Mouse (Mus musculus) MEL (cell line): ENCODE results near the gene Rnf26. TPM values are rescaled to one million over a fixed set of nuclear protein-coding genes. Genes with fewer than 3 reads are reported as not detected.

Experiments used
- DNase-seq: peaks from one replicate; pipeline ENCODE4 v3.0.0; 2011; ENCODE audit warnings: low read depth, low spot score
- H3K27ac ChIP-seq: 2 replicates; pipeline ENCODE4 v1.5.1; 2012; ENCODE audit warnings: low read depth, mild to moderate bottlenecking, control low read depth, low read length, moderate library complexity; ENCODE audit not compliant: control insufficient read depth
- H3K27me3 ChIP-seq, 2 experiments: fragments of 150-350 bp in 1 of 2; sonication (generic) in 1 of 2; 2 replicates each; pipeline ENCODE4 v1.6.1; 2012; ENCODE audit warnings: low read length in 2 of 2, mild to moderate bottlenecking in 2 of 2, improper control_type of control experiment in 1 of 2, moderate library complexity in 1 of 2; ENCODE audit not compliant: insufficient read depth in 2 of 2, control insufficient read depth in 1 of 2
- H3K36me3 ChIP-seq, 2 experiments: 2 replicates each; pipeline ENCODE4 v1.6.1; 2012 to 2014; ENCODE audit warnings: low read length in 2 of 2, improper control_type of control experiment in 1 of 2, inconsistent platforms in 1 of 2, mild to moderate bottlenecking in 1 of 2; ENCODE audit not compliant: insufficient read depth in 2 of 2, control insufficient read depth in 1 of 2
- H3K4me1 ChIP-seq, 2 experiments: fragments of 150-350 bp in 1 of 2; sonication (generic) in 1 of 2; 2 replicates each; pipeline ENCODE4 v1.6.1; 2012; ENCODE audit warnings: low read length in 2 of 2, improper control_type of control experiment in 1 of 2, mild to moderate bottlenecking in 1 of 2; ENCODE audit not compliant: insufficient read depth in 2 of 2, control insufficient read depth in 1 of 2
- H3K4me3 ChIP-seq, 2 experiments: fragments of 150-350 bp in 1 of 2; sonication (generic) in 1 of 2; 2 replicates each; pipeline ENCODE4 v1.5.1; 2012; ENCODE audit warnings: low read depth in 2 of 2, low read length in 2 of 2, mild to moderate bottlenecking in 2 of 2, moderate library complexity in 2 of 2, control low read depth in 1 of 2, improper control_type of control experiment in 1 of 2; ENCODE audit not compliant: control insufficient read depth in 1 of 2, insufficient read depth in 1 of 2
- H3K79me2 ChIP-seq: 2 replicates; pipeline ENCODE4 v1.6.1; 2012; ENCODE audit warnings: mild to moderate bottlenecking, low read length, moderate library complexity; ENCODE audit not compliant: control insufficient read depth, poor library complexity, insufficient read depth
- H3K9ac ChIP-seq: 2 replicates; pipeline ENCODE4 v1.6.1; 2012; ENCODE audit warnings: low read depth, mild to moderate bottlenecking, control low read depth, low read length, moderate library complexity; ENCODE audit not compliant: control insufficient read depth, poor library complexity, severe bottlenecking
- H3K9me3 ChIP-seq: fragments of 150-350 bp; sonication (generic); replicated peaks from 2 replicates; pipeline ENCODE4 v1.6.1; 2012; ENCODE audit warnings: mild to moderate bottlenecking, low read length, improper control_type of control experiment, moderate library complexity; ENCODE audit not compliant: insufficient read depth
- CHD1 ChIP-seq: IDR thresholded peaks from 2 replicates; pipeline ENCODE4 v1.6.1; 2012; ENCODE audit warnings: low read depth, mild to moderate bottlenecking, inconsistent platforms, low read length, improper control_type of control experiment
- CHD2 ChIP-seq: IDR thresholded peaks from 2 replicates; pipeline ENCODE4 v1.6.1; 2011; ENCODE audit warnings: low read length, improper control_type of control experiment
- CTCF ChIP-seq, 3 experiments: IDR thresholded peaks in 2 of 3; conservative IDR thresholded peaks in 1 of 3; 2 replicates each; pipeline ENCODE4 v1.5.1; 2011 to 2012; ENCODE audit warnings: low read length in 3 of 3, low read depth in 2 of 3, mild to moderate bottlenecking in 2 of 3, improper control_type of control experiment in 1 of 3, inconsistent platforms in 1 of 3, mixed read lengths in 1 of 3, moderate library complexity in 1 of 3; ENCODE audit not compliant: control insufficient read depth in 1 of 3, insufficient read depth in 1 of 3, poor library complexity in 1 of 3, severe bottlenecking in 1 of 3
- E2F4 ChIP-seq: IDR thresholded peaks from 2 replicates; pipeline ENCODE4 v1.6.1; 2011; ENCODE audit warnings: low read depth, low read length, improper control_type of control experiment, borderline replicate concordance
- ETS1 ChIP-seq: IDR thresholded peaks from 2 replicates; pipeline ENCODE4 v1.6.1; 2012; ENCODE audit warnings: low read depth, mild to moderate bottlenecking, inconsistent platforms, low read length, improper control_type of control experiment, moderate library complexity
- GABPA ChIP-seq: IDR thresholded peaks from 2 replicates; pipeline ENCODE4 v1.6.1; 2012; ENCODE audit warnings: low read depth, mild to moderate bottlenecking, inconsistent platforms, low read length, improper control_type of control experiment, moderate library complexity
- HCFC1 ChIP-seq: IDR thresholded peaks from 2 replicates; pipeline ENCODE4 v1.6.1; 2012; ENCODE audit warnings: low read depth, mild to moderate bottlenecking, inconsistent platforms, low read length, improper control_type of control experiment, moderate library complexity
- JUND ChIP-seq: IDR thresholded peaks from 2 replicates; pipeline ENCODE4 v1.6.1; 2011; ENCODE audit warnings: low read depth, mild to moderate bottlenecking, improper control_type of control experiment, low read length
- KAT2A ChIP-seq: conservative IDR thresholded peaks from 2 replicates; pipeline ENCODE4 v1.6.1; 2012; ENCODE audit warnings: low read depth, low read length, improper control_type of control experiment, inconsistent platforms
- MAFK ChIP-seq: IDR thresholded peaks from 2 replicates; pipeline ENCODE4 v1.6.1; 2011; ENCODE audit warnings: low read depth, mild to moderate bottlenecking, low read length, improper control_type of control experiment, borderline replicate concordance
- MEF2A ChIP-seq: IDR thresholded peaks from 2 replicates; pipeline ENCODE4 v1.6.1; 2014; ENCODE audit warnings: low read depth, mild to moderate bottlenecking, inconsistent platforms, low read length, improper control_type of control experiment; ENCODE audit not compliant: poor library complexity, insufficient replicate concordance, severe bottlenecking; ENCODE audit errors: extremely low read depth
- MXI1 ChIP-seq: IDR thresholded peaks from 2 replicates; pipeline ENCODE4 v1.6.1; 2011; ENCODE audit warnings: mild to moderate bottlenecking, low read depth, low read length, improper control_type of control experiment
- MYB ChIP-seq: IDR thresholded peaks from 2 replicates; pipeline ENCODE4 v1.6.1; 2011; ENCODE audit warnings: mild to moderate bottlenecking, low read depth, low read length, improper control_type of control experiment
- MYC ChIP-seq: IDR thresholded peaks from 2 replicates; pipeline ENCODE4 v1.6.1; 2011; ENCODE audit warnings: low read depth, mild to moderate bottlenecking, low read length, improper control_type of control experiment, moderate library complexity
- NELFE ChIP-seq: IDR thresholded peaks from 2 replicates; pipeline ENCODE4 v1.6.1; 2011; ENCODE audit warnings: low read depth, low read length, improper control_type of control experiment
- NRF1 ChIP-seq: IDR thresholded peaks from 2 replicates; pipeline ENCODE4 v1.6.1; 2014; ENCODE audit warnings: low read depth, mild to moderate bottlenecking, inconsistent platforms, low read length, improper control_type of control experiment, moderate library complexity; ENCODE audit not compliant: poor library complexity, insufficient read depth, severe bottlenecking
- POLR2A ChIP-seq, 2 experiments: IDR thresholded peaks; 2 replicates each; pipeline ENCODE4 v1.6.1; 2011 to 2012; ENCODE audit warnings: low read length in 2 of 2, mild to moderate bottlenecking in 2 of 2, control low read depth in 1 of 2, improper control_type of control experiment in 1 of 2, low read depth in 1 of 2, moderate library complexity in 1 of 2; ENCODE audit not compliant: control insufficient read depth in 1 of 2, insufficient read depth in 1 of 2, poor library complexity in 1 of 2
- POLR2AphosphoS5 ChIP-seq: IDR thresholded peaks from 2 replicates; pipeline ENCODE4 v1.6.1; 2012; ENCODE audit warnings: low read depth, borderline replicate concordance, mild to moderate bottlenecking, inconsistent platforms, low read length, moderate library complexity, mixed read lengths
- RAD21 ChIP-seq: IDR thresholded peaks from 2 replicates; pipeline ENCODE4 v1.6.1; 2011; ENCODE audit warnings: mild to moderate bottlenecking, low read depth, low read length, improper control_type of control experiment
- SMC3 ChIP-seq: IDR thresholded peaks from 2 replicates; pipeline ENCODE4 v1.6.1; 2011; ENCODE audit warnings: low read depth, low read length, improper control_type of control experiment
- TAL1 ChIP-seq: IDR thresholded peaks from 2 replicates; pipeline ENCODE4 v1.6.1; 2012; ENCODE audit warnings: mild to moderate bottlenecking, inconsistent platforms, low read length, moderate library complexity, mixed read lengths
- TBP ChIP-seq: IDR thresholded peaks from 2 replicates; pipeline ENCODE4 v1.8.0; 2011; ENCODE audit warnings: low read depth, low read length, improper control_type of control experiment
- ZC3H11A ChIP-seq: IDR thresholded peaks from 2 replicates; pipeline ENCODE4 v1.6.1; 2012; ENCODE audit warnings: low read depth, mild to moderate bottlenecking, inconsistent platforms, low read length, improper control_type of control experiment
- ZNF384 ChIP-seq: IDR thresholded peaks from 2 replicates; pipeline ENCODE4 v1.6.1; 2012; ENCODE audit warnings: low read depth, mild to moderate bottlenecking, inconsistent platforms, low read length, improper control_type of control experiment
- polyA plus RNA-seq, 2 experiments: library from polyadenylated mRNA; stranded (reverse) in 1 of 2; unstranded in 1 of 2; fragments of >175 nt in 1 of 2; fragments of >200 nt in 1 of 2; gene quantifications; 2 replicates each; pipeline versions ENCODE4 v1.2.1 to v1.2.4; 2012; ENCODE audit warnings: low replicate concordance in 2 of 2, low read depth in 1 of 2; ENCODE audit not compliant: insufficient read length in 2 of 2, insufficient read depth in 1 of 2, missing spikeins in 1 of 2
- total RNA-seq: library from RNA; depleted of rRNA; stranded (reverse); fragments of 300-350 nt; gene quantifications from 2 replicates; pipeline ENCODE4 v1.2.3, GENCODE M21; 2012

Rnf26 gene
- total and polyA plus RNA-seq, 3 experiments = 14.0 to 55.1 TPM; not detected in 1

DNA sequence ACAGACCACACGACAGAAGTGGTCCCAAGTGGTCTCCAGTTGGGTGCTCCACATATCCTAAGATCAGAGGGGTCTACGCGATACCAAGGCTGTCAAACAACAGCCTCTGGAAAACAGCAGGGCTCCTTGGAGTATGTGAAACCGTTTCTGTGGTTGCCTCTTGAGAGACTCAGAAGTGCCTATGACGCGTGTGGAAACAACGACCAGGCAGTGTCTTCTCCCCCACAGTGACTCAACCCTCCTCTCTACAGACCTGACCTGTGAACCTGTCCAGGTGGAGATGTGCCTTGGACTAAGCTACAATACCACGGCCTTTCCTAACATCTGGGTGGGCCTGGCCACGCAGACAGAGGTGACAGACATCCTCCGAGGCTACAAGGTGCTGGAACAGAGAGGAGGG is 7.5 kb downstream of the Rnf26 start:
- TF ChIP-seq CTCF (IDR thresholded peaks at IDR 0.05 in 2 of 3, conservative IDR thresholded peaks at IDR 0.05 in 1 of 3; ENCODE audit: control insufficient read depth in 1 of 3, insufficient read depth in 1 of 3, low read depth in 2 of 3, low read length in 3 of 3, poor library complexity in 1 of 3, severe bottlenecking in 1 of 3) (no peak), ZC3H11A (no peak), KAT2A (no peak), POLR2A (IDR thresholded peaks at IDR 0.05; ENCODE audit: control insufficient read depth in 1 of 2, insufficient read depth in 1 of 2, low read depth in 1 of 2, low read length in 2 of 2, poor library complexity in 1 of 2) (no peak)
- Histone ChIP-seq H3K4me1 (peaks cover 0 to 14% of the 10 kb centered on the region in 2 experiments; a peak in 2 of 4 replicates), H3K4me3 (no peak overlapping the region), H3K79me2 (peaks cover 35% of the 10 kb centered on the region), H3K9ac (no peak overlapping the region), H3K9me3 (no peaks in the 10 kb centered on the region), H3K36me3 (peaks cover 0 to 8% of the 10 kb centered on the region in 2 experiments; a peak in 3 of 4 replicates), H3K27me3 (no peaks in the 10 kb centered on the region), H3K27ac (no peak overlapping the region)
- DNase-seq = no peak

DNA sequence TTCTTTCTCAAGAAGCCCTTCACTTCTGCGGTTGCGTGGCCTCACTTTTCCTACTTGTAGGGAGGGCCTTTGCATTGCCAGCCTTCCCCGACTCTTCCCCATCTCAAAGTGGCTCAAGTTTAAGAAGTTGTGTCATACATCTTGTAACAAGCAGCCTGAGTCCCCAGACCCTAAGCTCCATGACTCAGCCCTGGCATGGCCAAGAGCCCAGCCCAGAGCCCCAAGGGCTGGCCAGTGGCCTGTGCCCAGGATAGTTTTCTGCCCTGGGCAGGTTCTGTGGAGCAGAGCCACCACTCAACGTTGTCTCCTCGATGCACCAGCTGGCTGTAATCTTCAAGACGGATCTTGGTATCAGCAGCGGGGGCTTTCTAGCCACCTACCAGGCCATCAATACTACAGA is 8.4 kb downstream of the Rnf26 start:
- peaks cover 28% of the 10 kb centered on the region for H3K79me2 ChIP-seq
- no peaks in the 10 kb centered on the region for H3K27me3 ChIP-seq
- H3K4me3 ChIP-seq = no peak overlapping the region
- no peaks in the 10 kb centered on the region for H3K9me3 ChIP-seq
- TF ChIP-seq MXI1 = no peak
- no peak for TF ChIP-seq JUND
- TF ChIP-seq SMC3 = no peak
- no peak for TF ChIP-seq CTCF (IDR thresholded peaks at IDR 0.05 in 2 of 3, conservative IDR thresholded peaks at IDR 0.05 in 1 of 3; ENCODE audit: control insufficient read depth in 1 of 3, insufficient read depth in 1 of 3, low read depth in 2 of 3, low read length in 3 of 3, poor library complexity in 1 of 3, severe bottlenecking in 1 of 3)
- no peak for TF ChIP-seq MYC
- no peak for TF ChIP-seq ZC3H11A
- TF ChIP-seq KAT2A = no peak
- TF ChIP-seq TBP = no peak
- no peak for TF ChIP-seq HCFC1
- TF ChIP-seq NELFE = no peak
- TF ChIP-seq POLR2A (IDR thresholded peaks at IDR 0.05; ENCODE audit: control insufficient read depth in 1 of 2, insufficient read depth in 1 of 2, low read depth in 1 of 2, low read length in 2 of 2, poor library complexity in 1 of 2) = no peak
- TF ChIP-seq CHD2 = no peak
- TF ChIP-seq, all 39 proteins: peak for 0
- Histone ChIP-seq H3K27ac (no peak overlapping the region), H3K4me1 (peaks cover 0 to 7% of the 10 kb centered on the region in 2 experiments; a peak in 2 of 4 replicates), H3K9ac (no peak overlapping the region), H3K36me3 (peaks cover 0 to 8% of the 10 kb centered on the region in 2 experiments; a peak in 3 of 4 replicates)
- DNase-seq = no peak

DNA sequence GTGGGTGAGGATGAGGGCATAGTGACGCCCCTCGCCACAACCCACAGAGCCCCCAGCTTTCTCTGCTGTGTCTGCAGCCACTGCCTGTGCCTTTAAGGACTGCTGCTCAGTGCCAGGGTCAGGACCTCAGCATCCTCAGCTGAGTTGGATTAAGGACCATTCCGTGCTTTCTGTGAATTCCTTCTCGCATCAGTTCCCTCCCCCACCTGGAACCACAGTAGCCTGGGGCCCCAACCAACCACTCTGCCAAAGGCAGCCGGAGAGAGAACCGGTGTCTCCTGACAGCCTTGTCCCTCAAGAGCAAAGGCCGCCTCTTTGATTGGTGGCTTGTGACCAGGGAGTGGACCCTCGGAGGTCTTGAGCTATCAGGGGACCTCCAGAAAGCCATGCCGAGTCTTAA is 11.8 kb downstream of the Rnf26 start, which contains the start of gene Mfrp:
Mfrp (plus strand) TSS at position 240 of the 400 bp plus-strand sequence.
- DNase-seq = no peak
- no peaks in the 10 kb centered on the region for H3K79me2 ChIP-seq
- H3K9me3 ChIP-seq = no peaks in the 10 kb centered on the region
- no peak for TF ChIP-seq ZC3H11A
- TF ChIP-seq GABPA = no peak
- TF ChIP-seq CTCF (IDR thresholded peaks at IDR 0.05 in 2 of 3, conservative IDR thresholded peaks at IDR 0.05 in 1 of 3; ENCODE audit: control insufficient read depth in 1 of 3, insufficient read depth in 1 of 3, low read depth in 2 of 3, low read length in 3 of 3, poor library complexity in 1 of 3, severe bottlenecking in 1 of 3) = no peak
- TF ChIP-seq HCFC1 = no peak
- TF ChIP-seq MEF2A = no peak
- no peak for TF ChIP-seq MAFK
- no peak for TF ChIP-seq MYB
- TF ChIP-seq RAD21 = no peak
- TF ChIP-seq TBP = no peak
- TF ChIP-seq ETS1 = no peak
- TF ChIP-seq NRF1 = no peak
- no peak for TF ChIP-seq E2F4
- no peak for TF ChIP-seq SMC3
- no peak for TF ChIP-seq TAL1
- TF ChIP-seq ZNF384 = no peak
- no peak for TF ChIP-seq CHD1
- TF ChIP-seq POLR2AphosphoS5 = no peak
- TF ChIP-seq KAT2A = no peak
- no peak within 1 kb of the TSS for H3K27ac ChIP-seq
- no peaks in the 10 kb centered on the region for H3K4me1 ChIP-seq
- no peaks in the 10 kb centered on the region for H3K27me3 ChIP-seq
- no peak within 1 kb of the TSS for H3K9ac ChIP-seq
- H3K36me3 ChIP-seq = no peaks in the 10 kb centered on the region; a peak in 1 of 4 replicates
- no peak within 1 kb of the TSS for H3K4me3 ChIP-seq
